Mouse (Mus musculus) liver, embryonic 16.5 days (tissue): ENCODE data around the gene Braf. TPM values are rescaled to one million over a fixed set of nuclear protein-coding genes. Genes with fewer than 3 reads are reported as not detected.
"Not testable (repeated sequence)": the region's sequence is repeated elsewhere in the genome, so short reads cannot be mapped to it uniquely, and the experiment has no call there.

ENCODE experiments used
- ATAC-seq: fragments of 200-750 bp; cut with Nextera tagmentation; 2 replicates; pipeline ENCODE4 v1.8.0; 2017; ENCODE audit warnings: low read depth, mild to moderate bottlenecking, moderate number of reproducible peaks, moderate library complexity
- H3K27ac ChIP-seq: fragments of 300-500 bp; sonication (generic); 2 replicates; pipeline ENCODE4 v1.5.1; 2014; ENCODE audit warnings: mild to moderate bottlenecking, low read length
- H3K27me3 ChIP-seq: fragments of 300-500 bp; sonication (generic); 2 replicates; pipeline ENCODE4 v1.6.1; 2014; ENCODE audit warnings: low read depth, low read length, mixed read lengths; ENCODE audit not compliant: control insufficient read depth, insufficient read depth
- H3K36me3 ChIP-seq: fragments of 300-500 bp; sonication (generic); 2 replicates; pipeline ENCODE4 v1.6.1; 2014; ENCODE audit warnings: mild to moderate bottlenecking; ENCODE audit not compliant: control insufficient read depth, insufficient read depth
- H3K4me1 ChIP-seq: fragments of 300-500 bp; sonication (generic); 2 replicates; pipeline ENCODE4 v1.6.1; 2014; ENCODE audit warnings: low read depth, low read length, mixed read lengths; ENCODE audit not compliant: control insufficient read depth
- H3K4me2 ChIP-seq: fragments of 300-500 bp; sonication (generic); 2 replicates; pipeline ENCODE4 v1.6.1; 2014; ENCODE audit warnings: low read depth, low read length, mixed read lengths
- H3K4me3 ChIP-seq: fragments of 300-500 bp; sonication (generic); 2 replicates; pipeline ENCODE4 v1.5.1; 2014; ENCODE audit warnings: low read depth, mild to moderate bottlenecking, low read length
- H3K9ac ChIP-seq: fragments of 300-500 bp; sonication (generic); 2 replicates; pipeline ENCODE4 v1.6.1; 2014; ENCODE audit warnings: low read depth, low read length
- H3K9me3 ChIP-seq: fragments of 300-500 bp; sonication (generic); replicated peaks from 2 replicates; pipeline ENCODE4 v1.6.1; 2016; ENCODE audit warnings: low read length; ENCODE audit not compliant: control insufficient read depth
- WGBS: fragments of 180-500 bp; shearing (Covaris S2); extraction: QIAGEN DNeasy Blood & Tissue Kit; methylation state at CpG from one replicate; pipeline ENCODE4 v1.1.7; 2014; ENCODE audit not compliant: insufficient replicate concordance; 5-methylcytosine and 5-hydroxymethylcytosine counted together
- polyA plus RNA-seq: library from polyadenylated mRNA; unstranded; fragments of >200 nt; fragmentation: Nextera tagmentation; extraction: Ambion mirVana; gene quantifications from 2 replicates; pipeline ENCODE4 v1.2.1, GENCODE M21; 2015

Braf gene
- polyA plus RNA-seq = 5.6 TPM in 2 replicates

- Histone ChIP-seq H3K27ac (peak within 1 kb of the TSS; percentile 89), H3K9me3 (no peaks in the 10 kb centered on the region), H3K4me3 (peak within 1 kb of the TSS; percentile 76), H3K4me2 (peak within 1 kb of the TSS; percentile 94), H3K9ac (peak within 1 kb of the TSS; percentile 83), H3K36me3 (no peaks in the 10 kb centered on the region), H3K4me1 (peaks cover 8% of the 10 kb centered on the region), H3K27me3 (no peaks in the 10 kb centered on the region)
- peak; percentile 87 for ATAC-seq
- WGBS = under 1% methylated on average over 41 of the region's 101 CpGs
Measured at GRCm38 (mm10) chr6:39724866-39725711, at the start of gene Braf. Gene Braf, minus strand, starts transcription at chr6:39725463.

GRCm38 (mm10) chr6:39775029-39775428 is 49.8 kb upstream of the Braf start:
- H3K9ac ChIP-seq = no peak overlapping the region
- WGBS = 71% methylated on average over 9 of the region's 9 CpGs

GRCm38 (mm10) chr6:39757229-39757628 is 32.0 kb upstream of the Braf start:
- H3K9me3 ChIP-seq = no peaks in the 10 kb centered on the region
- no peak overlapping the region for H3K4me2 ChIP-seq
- ATAC-seq = no peak
- WGBS = 74% methylated on average over 2 of the region's 2 CpGs
- H3K9ac ChIP-seq = no peak overlapping the region
- H3K4me3 ChIP-seq = no peak overlapping the region
- H3K27me3 ChIP-seq = no peaks in the 10 kb centered on the region
- H3K27ac ChIP-seq = no peak overlapping the region
- no peaks in the 10 kb centered on the region for H3K4me1 ChIP-seq
- no peaks in the 10 kb centered on the region for H3K36me3 ChIP-seq

More at GRCm38 (mm10) chr6:39775029-39775428, 49.8 kb upstream of the Braf start:
- Histone ChIP-seq H3K36me3 (no peaks in the 10 kb centered on the region), H3K4me1 (no peaks in the 10 kb centered on the region), H3K4me3 (no peak overlapping the region), H3K27me3 (no peaks in the 10 kb centered on the region), H3K9me3 (no peaks in the 10 kb centered on the region), H3K4me2 (no peak overlapping the region), H3K27ac (no peak overlapping the region)
- ATAC-seq = no peak

GRCm38 (mm10) chr6:39749881-39750280 is 24.6 kb upstream of the Braf start:
- no peaks in the 10 kb centered on the region for H3K9me3 ChIP-seq
- H3K4me3 ChIP-seq = no peak overlapping the region
- no peaks in the 10 kb centered on the region for H3K36me3 ChIP-seq
- H3K27ac ChIP-seq = no peak overlapping the region
- H3K9ac ChIP-seq = no peak overlapping the region
- H3K4me2 ChIP-seq = no peak overlapping the region
- H3K27me3 ChIP-seq = no peaks in the 10 kb centered on the region
- no peaks in the 10 kb centered on the region for H3K4me1 ChIP-seq
- WGBS = 58% methylated on average over 6 of the region's 6 CpGs
- no peak for ATAC-seq

GRCm38 (mm10) chr6:39747094-39747493 is 21.8 kb upstream of the Braf start:
- Histone ChIP-seq H3K4me2 (no peak overlapping the region), H3K4me3 (no peak overlapping the region), H3K4me1 (no peaks in the 10 kb centered on the region), H3K27ac (no peak overlapping the region), H3K27me3 (no peaks in the 10 kb centered on the region), H3K9ac (no peak overlapping the region), H3K9me3 (no peaks in the 10 kb centered on the region), H3K36me3 (no peaks in the 10 kb centered on the region)
- ATAC-seq = no peak
- WGBS = 56% methylated on average over 1 of the region's 1 CpGs

- Histone ChIP-seq H3K9ac (no peak overlapping the region), H3K36me3 (no peaks in the 10 kb centered on the region), H3K27me3 (no peaks in the 10 kb centered on the region), H3K9me3 (no peaks in the 10 kb centered on the region), H3K27ac (no peak overlapping the region), H3K4me3 (no peak overlapping the region), H3K4me2 (no peak overlapping the region), H3K4me1 (no peaks in the 10 kb centered on the region)
- no peak for ATAC-seq
- WGBS = 29% methylated on average over 1 of the region's 1 CpGs
Measured at GRCm38 (mm10) chr6:39745456-39745855, 20.2 kb upstream of the Braf start.

GRCm38 (mm10) chr6:39739698-39740097 is 14.4 kb upstream of the Braf start:
- 73% methylated on average over 9 of the region's 9 CpGs for WGBS
- ATAC-seq, H3K4me3 ChIP-seq, H3K36me3 ChIP-seq, H3K27me3 ChIP-seq, H3K4me2 ChIP-seq, H3K27ac ChIP-seq, H3K9ac ChIP-seq, H3K9me3 ChIP-seq, H3K4me1 ChIP-seq: not testable (repeated sequence)

GRCm38 (mm10) chr6:39728095-39728494 is 2.8 kb upstream of the Braf start:
- no peak overlapping the region for H3K9ac ChIP-seq
- 61% methylated on average over 5 of the region's 5 CpGs for WGBS
- H3K27me3 ChIP-seq = no peaks in the 10 kb centered on the region
- H3K4me3 ChIP-seq = no peak overlapping the region
- H3K27ac ChIP-seq = no peak overlapping the region
- no peak overlapping the region for H3K4me2 ChIP-seq
- peaks cover 8% of the 10 kb centered on the region for H3K4me1 ChIP-seq
- H3K9me3 ChIP-seq = no peaks in the 10 kb centered on the region
- no peaks in the 10 kb centered on the region for H3K36me3 ChIP-seq
- ATAC-seq = no peak

- Histone ChIP-seq H3K4me2 (no peak overlapping the region), H3K36me3 (no peaks in the 10 kb centered on the region), H3K9me3 (no peaks in the 10 kb centered on the region), H3K27me3 (no peaks in the 10 kb centered on the region), H3K4me1 (peaks cover 8% of the 10 kb centered on the region), H3K4me3 (no peak overlapping the region), H3K9ac (no peak overlapping the region), H3K27ac (no peak overlapping the region)
- WGBS = 63% methylated on average over 3 of the region's 3 CpGs
- no peak for ATAC-seq
Measured at GRCm38 (mm10) chr6:39726149-39726548, 886 bp upstream of the Braf start.
